Mouse (Mus musculus) testis, adult 2 months (tissue): ENCODE measurements around the gene Wnt2. TPM values are rescaled to one million over a fixed set of nuclear protein-coding genes. Genes with fewer than 3 reads are reported as not detected.

ENCODE experiments used
- H3K27ac ChIP-seq: fragments of 200-500 bp; 2 replicates; pipeline ENCODE4 v1.5.1; 2012; ENCODE audit warnings: low read depth, low read length; ENCODE audit not compliant: control insufficient read depth, insufficient read depth
- H3K27me3 ChIP-seq: fragments of 200-500 bp; 2 replicates; pipeline ENCODE4 v1.6.1; 2012; ENCODE audit warnings: mild to moderate bottlenecking, low read length, moderate library complexity; ENCODE audit not compliant: control insufficient read depth, insufficient read depth
- H3K36me3 ChIP-seq: fragments of 200-500 bp; 2 replicates; pipeline ENCODE4 v1.6.1; 2012; ENCODE audit warnings: mild to moderate bottlenecking, low read length; ENCODE audit not compliant: control insufficient read depth, insufficient read depth
- H3K4me1 ChIP-seq: fragments of 200-500 bp; 2 replicates; pipeline ENCODE4 v1.6.1; 2012; ENCODE audit warnings: low read length; ENCODE audit not compliant: control insufficient read depth, insufficient read depth
- H3K4me3 ChIP-seq: fragments of 200-500 bp; 2 replicates; pipeline ENCODE4 v1.5.1; 2012; ENCODE audit warnings: low read depth, mild to moderate bottlenecking, low read length, moderate library complexity, mixed read lengths; ENCODE audit not compliant: control insufficient read depth
- CTCF ChIP-seq: fragments of 200-500 bp; IDR thresholded peaks from 2 replicates; pipeline ENCODE4 v1.5.1; 2012; ENCODE audit warnings: low read depth, mild to moderate bottlenecking, inconsistent platforms, low read length, moderate library complexity; ENCODE audit not compliant: control insufficient read depth, insufficient read depth, insufficient replicate concordance
- POLR2A ChIP-seq: fragments of 200-500 bp; IDR thresholded peaks from 2 replicates; pipeline ENCODE4 v1.6.1; 2012; ENCODE audit warnings: low read depth, mild to moderate bottlenecking, inconsistent platforms, low read length, moderate library complexity; ENCODE audit not compliant: control insufficient read depth
- polyA plus RNA-seq: library from polyadenylated mRNA; depleted of rRNA; stranded (reverse); fragments of >200 nt; gene quantifications from 2 replicates; pipeline ENCODE4 v1.2.3, GENCODE M21; 2012

The Wnt2 gene
- polyA plus RNA-seq, 1 experiment = 2.2 TPM

DNA sequence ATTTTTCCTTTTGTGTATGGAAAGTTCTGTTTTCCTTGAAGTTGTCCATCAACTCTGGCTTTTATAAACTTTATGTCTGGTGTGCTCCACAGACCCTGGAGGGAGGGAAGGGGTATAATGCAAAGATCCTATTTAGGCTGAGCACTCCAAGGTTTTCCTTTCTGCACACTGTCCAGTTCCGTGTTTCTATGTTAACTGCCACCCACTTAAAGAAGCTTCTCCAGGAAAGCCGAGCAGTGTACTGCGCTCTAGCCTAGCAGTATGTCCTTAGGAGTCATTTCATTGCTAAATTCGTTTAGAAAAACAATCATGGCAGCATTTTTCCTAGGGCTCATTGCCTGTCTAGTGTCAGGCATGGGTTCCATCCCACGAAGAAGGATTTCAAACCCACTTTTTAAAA, 12.8 kb upstream of the Wnt2 start:
- Histone ChIP-seq H3K4me3 (no peak overlapping the region), H3K27ac (no peak overlapping the region), H3K36me3 (no peaks in the 10 kb centered on the region), H3K4me1 (no peaks in the 10 kb centered on the region), H3K27me3 (no peaks in the 10 kb centered on the region)
- TF ChIP-seq CTCF = no peak
- TF ChIP-seq POLR2A = no peak

DNA sequence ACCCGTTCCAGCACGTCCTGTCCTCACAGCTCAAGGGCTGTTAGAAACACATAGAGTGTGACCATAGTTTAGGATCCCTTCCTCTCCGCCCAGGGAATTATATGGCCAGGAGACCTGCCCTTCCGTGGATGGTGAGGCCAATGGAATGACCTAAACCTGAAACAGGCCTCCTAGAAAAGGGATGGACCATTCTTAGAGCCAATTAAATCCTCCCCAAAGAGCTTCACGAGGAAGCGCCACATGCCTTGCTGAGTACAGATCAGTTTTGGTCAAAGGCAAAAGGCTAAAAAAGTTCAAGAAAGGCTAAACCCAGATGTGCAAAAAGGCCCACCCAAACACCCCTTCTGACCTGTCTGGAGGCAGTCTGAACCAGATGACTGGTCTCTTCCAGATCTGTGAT, 1.9 kb upstream of the Wnt2 start:
- Histone ChIP-seq H3K27ac (no peak overlapping the region), H3K36me3 (no peaks in the 10 kb centered on the region), H3K4me1 (peaks cover 23% of the 10 kb centered on the region), H3K27me3 (no peaks in the 10 kb centered on the region), H3K4me3 (peak overlapping the region; percentile 64)
- TF ChIP-seq POLR2A = no peak
- no peak for TF ChIP-seq CTCF

GRCm38 (mm10) chr6:18031509-18032010, 1.2 kb upstream of the Wnt2 start:
- no peaks in the 10 kb centered on the region for H3K36me3 ChIP-seq
- H3K4me3 ChIP-seq = peak overlapping the region; percentile 64
- peaks cover 23% of the 10 kb centered on the region for H3K4me1 ChIP-seq
- TF ChIP-seq CTCF = no peak
- TF ChIP-seq POLR2A = no peak
- H3K27me3 ChIP-seq = no peaks in the 10 kb centered on the region
- H3K27ac ChIP-seq = no peak overlapping the region

DNA sequence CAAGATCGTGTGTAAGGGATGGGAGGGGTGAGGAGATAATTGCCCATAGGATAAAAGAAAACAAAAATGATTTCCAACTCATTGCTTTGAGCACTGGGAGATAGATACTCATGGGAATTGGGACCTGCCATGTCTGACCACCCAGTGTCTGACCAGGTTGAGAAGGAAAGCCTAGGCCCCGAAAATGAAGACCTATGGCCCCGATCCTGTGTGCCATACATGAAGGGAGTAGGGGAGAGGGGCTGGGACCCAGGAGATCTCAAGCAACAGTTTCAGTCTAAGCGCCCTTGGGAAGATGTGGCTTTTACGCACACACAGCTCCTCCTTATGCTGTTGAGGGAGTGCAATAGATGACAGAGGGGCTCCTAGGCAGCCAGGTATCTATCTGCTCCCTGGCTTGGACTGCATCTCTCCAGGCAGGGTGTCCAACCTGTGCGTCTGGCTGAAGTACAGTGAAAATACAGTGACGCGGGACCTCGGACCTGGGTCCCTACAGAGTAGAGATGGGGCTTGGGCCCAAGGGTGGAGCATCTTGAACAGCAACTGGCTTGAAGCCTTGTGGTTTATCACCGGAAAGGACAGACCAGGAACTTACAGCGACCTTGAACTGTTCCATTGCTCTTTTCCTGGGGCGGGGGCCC, 603 bp upstream of the Wnt2 start:
- no peaks in the 10 kb centered on the region for H3K27me3 ChIP-seq
- TF ChIP-seq POLR2A (no peak), CTCF (no peak)
- no peak overlapping the region for H3K27ac ChIP-seq

GRCm38 (mm10) chr6:18024133-18024794, 6.1 kb downstream of the Wnt2 start:
- Histone ChIP-seq H3K36me3 (no peaks in the 10 kb centered on the region), H3K4me3 (no peak overlapping the region), H3K27ac (no peak overlapping the region), H3K4me1 (no peaks in the 10 kb centered on the region), H3K27me3 (no peaks in the 10 kb centered on the region)
- TF ChIP-seq POLR2A (no peak), CTCF (no peak)

More for the DNA sequence above, 603 bp upstream of the Wnt2 start:
- Histone ChIP-seq H3K4me3 (peak overlapping the region; percentile 64), H3K4me1 (peaks cover 23% of the 10 kb centered on the region), H3K36me3 (no peaks in the 10 kb centered on the region)

GRCm38 (mm10) chr6:18013346-18013745, 17.0 kb downstream of the Wnt2 start:
- no peaks in the 10 kb centered on the region for H3K36me3 ChIP-seq
- H3K4me1 ChIP-seq = no peaks in the 10 kb centered on the region
- H3K4me3 ChIP-seq = no peak overlapping the region
- TF ChIP-seq POLR2A (no peak), CTCF (no peak)
- no peak overlapping the region for H3K27ac ChIP-seq
- no peaks in the 10 kb centered on the region for H3K27me3 ChIP-seq

DNA sequence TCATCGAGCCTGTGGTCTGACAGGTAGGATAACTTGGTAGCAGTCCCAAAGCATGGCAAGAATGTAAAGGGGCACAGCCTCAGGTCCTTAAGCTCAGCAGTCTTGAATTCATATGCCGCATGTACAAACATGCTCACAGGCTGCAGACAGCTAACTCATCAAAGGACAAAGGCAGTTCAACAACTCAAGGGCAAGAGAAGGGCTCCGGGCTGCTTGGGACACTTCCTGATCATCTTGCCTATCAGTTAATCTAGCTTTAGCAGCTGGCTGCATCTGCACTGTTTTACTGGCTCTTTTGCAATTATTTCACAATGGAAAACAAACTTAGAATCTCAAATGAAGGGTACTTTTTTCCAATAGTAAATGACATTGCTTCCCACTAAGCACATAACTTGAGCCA, 23.0 kb downstream of the Wnt2 start:
- no peak overlapping the region for H3K27ac ChIP-seq
- TF ChIP-seq POLR2A = no peak
- no peak for TF ChIP-seq CTCF
- H3K4me1 ChIP-seq = no peaks in the 10 kb centered on the region
- no peak overlapping the region for H3K4me3 ChIP-seq
- no peaks in the 10 kb centered on the region for H3K36me3 ChIP-seq
- no peaks in the 10 kb centered on the region for H3K27me3 ChIP-seq
